Mouse (Mus musculus) inflammation-experienced regulatory T-cells, adult 6 months (primary cell): ENCODE results near the gene Apela. TPM values are rescaled to one million over a fixed set of nuclear protein-coding genes. Genes with fewer than 3 reads are reported as not detected.

ENCODE experiments used
- ATAC-seq: one replicate; pipeline ENCODE4 v1.8.0; 2017
- polyA plus RNA-seq, 3 experiments: library from polyadenylated mRNA; unstranded; fragments of 100-300 nt; shearing (Covaris generic); gene quantifications; one replicate each; pipeline ENCODE4 v1.2.1; 2017

Gene Apela
- not detected for polyA plus RNA-seq

GRCm38 (mm10) chr8:65037117-65037533 is at the start of gene Apela:
Gene Apela, minus strand, starts transcription at chr8:65037336.
- ATAC-seq, result no peak

DNA sequence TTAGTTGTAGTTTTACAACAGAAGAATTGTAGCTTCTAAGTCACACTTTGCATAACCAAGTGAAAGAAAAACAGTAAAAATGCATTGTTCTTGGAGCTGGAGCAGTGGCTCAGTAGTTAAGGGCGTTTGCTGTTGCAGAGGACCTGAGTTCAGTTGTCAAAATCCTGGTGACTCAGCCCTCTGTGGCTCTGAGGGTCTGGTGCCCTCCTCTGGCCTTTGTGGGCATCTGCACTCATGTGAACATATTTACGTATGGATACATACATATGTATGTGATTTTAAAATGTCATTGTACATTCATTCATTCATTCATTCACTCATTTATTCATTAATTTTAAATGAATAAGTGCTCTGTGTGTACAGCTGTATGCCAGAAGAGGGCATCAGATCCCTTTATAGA is 48.5 kb upstream of the Apela start:
- no peak for ATAC-seq

DNA sequence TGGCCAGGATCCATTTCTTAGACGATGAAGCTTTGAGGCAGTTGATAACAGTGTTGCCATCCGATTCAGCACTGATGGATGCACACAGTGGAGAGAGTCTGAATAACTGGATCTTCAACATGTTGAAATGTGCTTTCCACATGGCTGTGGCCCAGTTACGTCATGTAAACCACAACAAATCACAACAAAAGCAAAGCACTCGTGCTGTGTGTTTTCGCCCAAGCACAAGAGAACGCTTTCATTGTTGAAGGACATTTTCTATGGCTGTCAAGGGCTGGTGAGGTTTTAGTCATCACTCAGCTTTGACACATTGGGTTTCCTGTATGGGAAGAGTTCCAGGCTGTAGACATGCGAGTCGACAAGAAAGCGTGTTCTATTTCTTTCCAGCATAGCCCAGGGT is 43.6 kb upstream of the Apela start:
- no peak for ATAC-seq

GRCm38 (mm10) chr8:65074733-65075132 is 37.6 kb upstream of the Apela start, which contains the start of gene Gm10663:
Gene Gm10663, plus strand, starts transcription at chr8:65075033.
- ATAC-seq, result no peak

DNA sequence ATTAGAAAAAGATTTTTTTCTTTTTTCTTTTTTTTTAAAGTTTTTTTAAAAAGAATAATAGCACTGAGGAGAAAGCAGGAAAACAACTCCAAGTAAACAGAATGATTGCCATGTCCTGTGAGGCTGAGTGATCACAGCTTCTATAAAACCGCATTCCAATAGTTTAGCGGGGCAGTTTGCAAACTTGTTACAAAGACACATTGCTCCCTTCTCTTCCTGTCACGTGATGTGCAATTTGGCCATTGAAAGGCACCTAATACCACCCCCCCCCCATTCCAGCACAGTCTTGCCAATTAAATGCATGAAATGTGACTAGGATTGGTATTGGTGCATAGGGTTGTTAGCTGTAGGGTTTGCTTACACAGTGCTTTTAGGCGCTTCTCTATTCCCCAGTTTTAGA is 33.9 kb upstream of the Apela start:
- no peak for ATAC-seq

DNA sequence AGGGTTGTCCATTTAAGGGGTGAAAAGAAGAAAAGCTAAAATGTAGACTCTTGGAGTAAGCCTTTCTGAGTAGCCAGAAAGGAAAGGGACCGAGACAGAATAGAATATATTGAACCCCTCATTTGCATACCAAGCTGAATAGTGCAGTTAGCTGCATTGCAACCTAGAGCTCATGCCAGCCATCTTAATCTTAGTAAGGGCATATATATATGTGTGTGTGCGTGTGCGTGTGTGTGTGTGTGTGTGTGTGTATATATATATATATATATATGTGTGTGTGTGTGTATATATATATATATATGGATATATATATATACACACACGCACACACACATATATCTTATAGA is 31.3 kb upstream of the Apela start:
- no peak for ATAC-seq

DNA sequence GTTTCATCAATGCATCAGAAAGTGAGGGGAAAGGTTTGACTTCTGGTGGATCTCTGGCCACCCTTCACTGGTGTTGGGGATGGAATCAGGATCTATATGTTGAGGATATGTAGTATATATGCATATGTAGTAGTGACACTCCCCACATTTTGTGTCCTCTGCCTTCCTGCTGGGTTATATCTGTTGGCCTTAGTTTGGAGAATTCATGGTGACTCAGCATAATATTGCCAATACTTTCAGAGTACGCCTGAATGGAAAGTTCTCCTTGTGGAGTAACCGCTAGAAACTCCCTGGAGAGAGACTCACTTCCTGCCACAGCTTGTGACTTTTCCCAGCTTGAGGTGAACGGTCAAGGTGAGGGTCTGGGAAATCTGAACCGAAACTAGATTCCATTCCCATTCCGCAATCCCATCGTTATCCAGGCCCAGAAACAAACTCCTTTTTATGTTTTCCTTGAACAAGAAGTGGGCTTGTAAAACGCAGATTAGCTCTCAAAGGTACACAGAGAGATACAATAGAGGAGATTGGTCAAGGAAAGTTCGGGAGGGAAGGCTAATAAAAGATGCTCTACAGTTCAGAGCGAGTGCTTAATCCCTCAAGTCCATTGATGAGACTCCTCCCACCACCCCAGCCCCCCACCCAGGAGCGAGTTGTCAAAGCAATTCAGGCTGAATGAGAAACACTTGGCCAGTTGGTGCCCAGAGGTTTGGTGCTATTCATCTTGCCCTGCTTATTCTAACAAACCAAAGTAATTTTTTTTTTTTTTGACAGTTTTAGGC is 30.7 kb upstream of the Apela start:
- no peak for ATAC-seq

DNA sequence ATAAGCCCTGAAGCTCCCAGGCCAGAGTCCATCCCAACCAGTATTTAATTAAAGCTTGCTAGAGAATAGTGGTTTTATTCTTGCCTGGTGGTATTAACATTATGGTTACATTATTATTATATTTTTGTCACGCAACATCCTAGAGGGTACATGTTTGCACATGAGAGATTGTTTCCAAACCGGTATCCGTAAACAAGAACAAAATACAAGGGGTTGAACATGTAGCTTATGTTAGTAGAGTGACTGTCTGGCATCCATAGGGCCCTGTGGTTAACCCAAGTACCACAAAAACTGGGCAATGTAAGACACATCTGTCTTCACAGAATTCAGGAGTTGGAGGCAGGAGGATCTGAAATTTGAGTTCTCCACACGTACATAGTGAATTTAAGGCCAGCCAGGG is 29.9 kb upstream of the Apela start:
- no peak for ATAC-seq

DNA sequence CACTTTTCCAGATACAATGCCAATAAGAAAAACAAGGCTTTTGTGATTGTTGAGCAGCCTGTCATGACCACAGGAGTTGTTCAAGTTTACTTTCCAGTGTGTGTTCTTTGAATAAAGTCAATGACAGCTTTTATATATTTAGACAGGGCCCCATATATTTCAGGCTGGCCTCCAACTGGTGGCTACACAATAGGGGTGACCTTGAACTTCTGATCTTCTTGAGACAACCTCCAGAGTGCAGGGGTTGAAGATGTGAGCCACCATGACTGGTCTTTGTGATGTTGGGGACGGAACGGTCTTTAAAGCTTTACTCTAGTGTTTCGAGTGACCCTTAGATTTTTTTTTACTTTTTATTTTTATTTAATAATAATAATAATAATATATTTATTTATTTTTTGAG is 28.5 kb upstream of the Apela start:
- no peak for ATAC-seq

DNA sequence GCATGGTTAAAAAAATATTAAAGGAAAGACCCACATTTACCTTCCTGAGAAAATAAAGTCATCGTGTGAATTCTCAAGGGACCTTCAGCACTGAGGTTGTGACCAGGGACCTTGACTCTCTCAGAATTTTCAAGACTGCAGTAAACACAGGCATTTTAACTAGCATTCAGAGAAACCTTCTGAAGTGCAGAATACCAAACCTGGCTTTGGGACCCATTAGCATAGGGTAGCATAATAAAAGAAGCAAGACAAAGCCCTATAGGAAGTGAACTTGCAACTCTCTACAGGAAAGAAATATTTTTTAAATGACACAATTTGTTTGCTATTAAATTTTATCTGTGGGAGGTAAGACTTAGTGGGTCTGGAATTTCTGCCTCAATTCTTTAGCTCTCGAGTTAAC is 26.9 kb upstream of the Apela start:
- no peak for ATAC-seq

GRCm38 (mm10) chr8:65062195-65062594 is 25.1 kb upstream of the Apela start:
- no peak for ATAC-seq

- no peak for ATAC-seq
Observed at GRCm38 (mm10) chr8:65056722-65057121, 19.6 kb upstream of the Apela start.

GRCm38 (mm10) chr8:65053968-65054367 is 16.8 kb upstream of the Apela start:
- no peak for ATAC-seq

DNA sequence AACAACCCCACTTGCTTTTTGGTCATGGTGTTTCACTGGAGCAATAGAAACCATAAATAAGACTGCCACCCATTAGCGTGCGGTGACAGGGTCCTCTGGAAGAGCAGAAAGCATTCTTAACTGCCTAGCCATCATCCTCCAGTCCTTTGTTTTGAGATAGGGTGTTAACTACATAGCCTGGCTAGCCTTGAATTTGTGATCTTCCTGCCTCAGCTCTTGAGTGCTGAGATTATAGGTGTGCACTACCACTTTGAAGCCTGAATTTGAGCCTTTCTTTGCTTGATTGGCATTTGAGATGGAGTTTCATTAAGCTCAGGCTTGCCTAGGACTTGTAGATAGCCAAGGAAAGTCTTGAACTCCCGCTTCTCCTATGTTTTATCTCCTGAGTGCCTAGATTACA is 16.4 kb upstream of the Apela start:
- no peak for ATAC-seq

- no peak for ATAC-seq
Observed at GRCm38 (mm10) chr8:65047801-65048200, 10.7 kb upstream of the Apela start.

- ATAC-seq, result no peak
Observed at GRCm38 (mm10) chr8:65047193-65047592, 10.1 kb upstream of the Apela start.

DNA sequence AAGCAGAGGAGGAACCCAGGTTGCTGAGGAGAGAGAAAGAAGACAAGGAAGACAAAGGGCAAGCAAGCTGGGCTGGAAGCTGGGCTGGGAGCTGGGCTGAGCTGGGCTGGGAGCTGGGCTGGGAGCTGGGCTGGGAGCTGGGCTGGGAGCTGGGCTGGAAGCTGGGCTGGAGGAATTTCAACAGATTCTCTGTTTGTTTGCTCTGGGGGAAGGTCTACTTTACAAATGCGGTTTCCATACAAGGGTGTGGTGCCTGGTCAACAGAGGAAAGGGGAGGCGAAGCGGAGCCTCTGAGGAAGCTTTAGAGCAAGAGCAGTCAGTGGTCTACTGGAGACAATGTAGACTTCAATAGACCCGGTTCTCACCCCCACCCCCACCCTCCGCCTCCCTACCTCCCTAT is 9.4 kb upstream of the Apela start:
- no peak for ATAC-seq

- ATAC-seq, result no peak
Observed at GRCm38 (mm10) chr8:65034136-65034535, 3.0 kb downstream of the Apela start.

GRCm38 (mm10) chr8:65033056-65033455 is 4.1 kb downstream of the Apela start:
- no peak for ATAC-seq

GRCm38 (mm10) chr8:65032107-65032506 is 5.0 kb downstream of the Apela start:
- no peak for ATAC-seq

DNA sequence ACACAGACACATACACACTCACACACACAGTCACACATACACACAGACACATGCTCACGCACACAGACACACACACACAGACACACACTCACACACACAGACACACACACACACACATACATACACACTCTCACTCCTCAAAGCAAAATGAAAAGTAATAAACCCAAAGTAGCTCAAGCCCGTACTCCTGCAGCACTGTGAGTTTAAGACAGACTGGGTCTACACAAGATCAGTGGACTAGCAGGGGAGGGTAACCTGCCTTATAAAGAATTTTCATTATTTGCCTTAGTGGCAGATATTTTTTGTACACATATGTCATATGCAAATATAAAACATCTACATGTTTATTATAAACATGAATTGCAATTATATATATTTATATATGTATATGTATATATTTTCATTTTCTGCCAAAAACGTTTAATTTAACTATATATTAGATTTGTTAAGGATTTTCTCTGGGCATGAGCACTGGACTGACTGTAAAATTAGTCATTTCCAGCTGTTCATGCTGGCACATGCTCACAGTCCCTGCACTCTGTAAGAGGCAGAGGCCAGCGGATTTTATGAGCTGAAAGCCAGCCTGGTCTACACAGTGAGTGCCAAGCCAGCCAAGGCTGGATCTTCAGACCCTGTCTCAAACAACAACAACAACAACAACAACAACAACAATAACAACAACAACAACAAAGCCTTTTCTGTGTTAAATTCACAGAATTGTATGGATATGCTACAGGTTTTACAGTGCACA is 6.2 kb downstream of the Apela start:
- no peak for ATAC-seq

DNA sequence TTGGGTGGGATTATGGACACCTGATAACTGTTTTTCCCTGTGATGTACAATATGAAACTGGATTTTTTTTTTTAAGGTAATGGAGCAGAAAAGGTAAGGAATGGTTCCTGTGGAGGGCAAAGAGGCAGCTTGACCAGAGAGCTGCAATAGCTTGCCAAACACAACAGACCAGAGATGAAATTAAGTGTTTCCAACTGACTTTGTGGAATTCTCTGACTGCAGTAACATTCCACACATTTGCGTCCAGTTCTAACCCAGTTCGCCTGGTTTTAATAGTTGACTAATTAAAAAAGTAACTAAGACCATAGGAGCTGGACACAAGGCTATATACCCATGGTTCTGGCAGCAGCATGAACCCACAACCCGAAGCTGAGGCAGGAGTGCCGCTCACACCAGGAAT is 7.4 kb downstream of the Apela start:
- no peak for ATAC-seq

DNA sequence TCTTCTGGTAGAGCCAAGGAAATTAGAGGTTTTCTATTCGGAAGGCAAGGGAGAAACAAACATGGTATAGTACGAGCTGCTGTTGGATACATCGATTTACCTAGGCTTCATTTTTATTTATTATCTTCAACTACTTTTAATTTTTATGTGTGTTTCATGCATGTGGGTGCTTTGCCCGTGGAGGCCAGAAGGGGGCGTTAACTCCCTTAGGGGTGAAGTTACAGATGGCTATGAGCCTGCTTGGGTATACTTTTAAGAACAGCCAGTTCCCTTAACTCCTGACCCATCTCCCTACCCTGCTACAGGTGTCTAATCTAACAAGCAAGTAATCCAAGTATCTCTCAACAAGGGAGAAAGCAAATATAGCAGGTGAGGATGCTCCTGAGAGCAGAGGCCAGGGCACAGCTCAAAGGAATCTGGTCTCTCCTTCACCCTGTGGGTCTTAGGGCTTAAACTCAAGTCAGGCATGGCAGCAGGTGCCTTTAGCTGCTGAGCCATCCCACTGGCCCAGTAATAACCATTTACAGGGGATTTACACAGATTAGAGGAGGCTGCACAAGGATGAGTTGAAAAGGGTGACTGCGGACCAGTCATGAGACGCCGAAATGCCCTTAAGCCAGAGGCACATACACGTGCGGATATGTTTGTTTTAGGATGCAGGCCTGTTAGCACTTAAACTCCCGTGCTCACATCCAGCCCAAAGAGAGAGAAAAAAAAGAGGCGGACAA is 8.0 kb downstream of the Apela start:
- no peak for ATAC-seq

DNA sequence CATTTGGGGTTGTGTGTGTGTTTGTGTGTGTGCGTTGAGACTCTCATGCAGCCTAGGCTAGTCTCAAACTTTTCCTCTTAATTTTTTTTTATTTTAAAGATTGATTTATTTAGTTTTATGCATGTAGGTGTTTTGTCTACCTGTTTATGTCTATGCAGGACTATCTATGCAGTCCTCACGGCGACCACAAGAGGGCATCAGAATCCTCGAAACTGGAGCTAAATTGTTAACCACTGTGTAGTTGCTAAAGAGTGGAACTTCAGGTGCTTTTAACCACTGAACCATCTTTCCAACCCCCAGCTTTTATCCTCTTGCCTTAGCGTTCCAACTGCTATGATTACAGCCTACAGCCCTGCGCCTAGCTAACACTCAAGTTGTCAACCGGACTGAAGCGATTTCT is 14.7 kb downstream of the Apela start:
- no peak for ATAC-seq
